Mouse (Mus musculus): ENCODE data around the gene Kcnk13.

- TF ChIP-seq CTCF (IDR thresholded peaks at IDR 0.05; ENCODE audit: low read depth, low read length) (no peak), TAL1 (conservative IDR thresholded peaks at IDR 0.05; ENCODE audit: low read depth, low read length) (no peak)
Measured at GRCm38 (mm10) chr12:100075715-100076114, 111.4 kb downstream of the Kcnk13 start.

Measured in G1E (cell line).